Mouse (Mus musculus): ENCODE data around the gene Mtmr3.

- TF ChIP-seq CTCF (IDR thresholded peaks at IDR 0.05) (no peak), EP300 (IDR thresholded peaks at IDR 0.05) (no peak)
Observed at GRCm38 (mm10) chr11:4495021-4495540, 99.6 kb downstream of the Mtmr3 start.
